Mouse (Mus musculus): ENCODE measurements at regions not wholly inside any gene's neighbourhood (a gene's known extent, or its start where the extent isn't known, plus 50 kb on each side); places are given as distances from the start of the nearest gene placed in this dataset.

DNA sequence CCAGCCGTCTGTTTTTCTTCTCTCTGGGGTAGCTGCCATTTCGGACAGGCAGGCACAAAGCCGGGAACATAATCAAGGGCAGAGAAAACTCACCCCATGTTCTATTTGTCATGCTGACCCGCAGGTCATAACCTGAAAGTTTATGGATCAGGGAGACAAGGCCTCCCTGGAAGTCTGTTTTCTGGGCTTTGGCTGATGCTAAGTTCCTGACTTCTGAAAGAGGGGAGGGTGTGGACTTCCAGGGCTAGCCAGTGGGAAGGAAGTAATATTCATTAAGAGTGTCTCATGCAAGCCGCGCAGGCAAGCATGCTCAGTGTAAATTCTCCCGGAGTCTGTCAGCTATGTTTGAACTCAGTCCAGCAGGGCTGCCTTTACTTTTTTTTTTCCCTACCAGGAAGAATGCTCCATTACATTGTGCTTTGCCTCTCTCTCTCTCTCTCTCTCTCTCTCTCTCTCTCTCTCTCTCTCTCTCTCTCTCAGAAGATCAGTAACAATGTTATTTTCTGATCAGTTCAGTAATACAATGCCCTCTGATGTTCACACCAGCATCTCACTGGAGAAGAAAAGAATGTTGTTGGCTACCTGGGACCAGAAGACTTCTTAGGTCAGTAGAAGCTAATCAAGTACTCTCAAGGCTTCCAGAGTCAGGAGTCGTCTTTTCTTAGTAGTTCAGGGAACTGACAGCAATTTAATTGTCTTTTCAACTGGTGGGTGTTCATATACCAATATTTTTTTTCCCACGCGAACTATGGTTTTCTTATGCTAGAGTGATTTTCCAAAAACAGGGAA lies 165.5 kb upstream of the Ubash3b start:
- peak; percentile 81 for DNase-seq (ENCODE audit: low spot score)

- DNase-seq (ENCODE audit: low spot score): no peak
Measured at GRCm38 (mm10) chr9:41321521-41321920, 160.0 kb upstream of the Ubash3b start.

DNA sequence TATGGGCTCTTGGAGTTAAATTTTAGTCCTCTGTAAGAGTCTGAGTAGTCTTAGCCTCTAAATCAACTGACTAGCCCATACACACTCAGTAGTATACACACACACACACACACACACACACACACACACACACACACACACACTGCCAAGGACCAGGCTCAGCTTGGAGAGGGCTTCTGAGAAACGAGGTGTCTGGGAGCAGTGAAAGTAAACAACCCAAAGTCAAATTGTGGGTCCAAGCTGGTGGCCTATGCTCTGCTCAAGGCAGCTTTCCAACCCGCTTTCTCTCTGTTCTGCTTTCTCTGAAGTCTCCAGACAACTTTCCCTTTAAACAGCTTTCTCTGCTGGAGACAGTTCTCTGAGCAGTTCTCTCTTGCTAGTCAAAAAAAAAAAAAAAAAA lies 157.6 kb upstream of the Ubash3b start:
- no peak for DNase-seq (ENCODE audit: low spot score)

DNA sequence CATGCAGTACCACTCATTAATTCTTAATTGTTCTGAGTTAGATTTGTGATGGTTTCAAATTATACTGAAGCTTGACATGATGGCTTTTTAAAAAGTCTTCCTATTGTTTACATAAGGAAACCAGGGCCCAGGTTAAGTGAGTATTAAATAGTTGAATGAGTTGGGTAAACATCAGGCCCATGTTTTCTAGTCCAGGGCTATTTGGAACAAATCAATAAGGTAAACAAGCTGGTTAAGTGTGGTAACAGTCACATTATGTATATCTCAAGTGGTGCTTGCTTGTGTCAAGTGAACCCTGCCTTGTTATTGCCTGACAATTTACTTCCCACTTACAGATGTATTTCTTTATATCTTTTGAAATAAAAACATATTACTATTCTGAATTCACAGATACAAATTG lies 144.7 kb upstream of the Ubash3b start:
- no peak for DNase-seq (ENCODE audit: low spot score)

- no peak for DNase-seq (ENCODE audit: low spot score)
Measured at GRCm38 (mm10) chr9:41303494-41303828, 142.0 kb upstream of the Ubash3b start.

DNA sequence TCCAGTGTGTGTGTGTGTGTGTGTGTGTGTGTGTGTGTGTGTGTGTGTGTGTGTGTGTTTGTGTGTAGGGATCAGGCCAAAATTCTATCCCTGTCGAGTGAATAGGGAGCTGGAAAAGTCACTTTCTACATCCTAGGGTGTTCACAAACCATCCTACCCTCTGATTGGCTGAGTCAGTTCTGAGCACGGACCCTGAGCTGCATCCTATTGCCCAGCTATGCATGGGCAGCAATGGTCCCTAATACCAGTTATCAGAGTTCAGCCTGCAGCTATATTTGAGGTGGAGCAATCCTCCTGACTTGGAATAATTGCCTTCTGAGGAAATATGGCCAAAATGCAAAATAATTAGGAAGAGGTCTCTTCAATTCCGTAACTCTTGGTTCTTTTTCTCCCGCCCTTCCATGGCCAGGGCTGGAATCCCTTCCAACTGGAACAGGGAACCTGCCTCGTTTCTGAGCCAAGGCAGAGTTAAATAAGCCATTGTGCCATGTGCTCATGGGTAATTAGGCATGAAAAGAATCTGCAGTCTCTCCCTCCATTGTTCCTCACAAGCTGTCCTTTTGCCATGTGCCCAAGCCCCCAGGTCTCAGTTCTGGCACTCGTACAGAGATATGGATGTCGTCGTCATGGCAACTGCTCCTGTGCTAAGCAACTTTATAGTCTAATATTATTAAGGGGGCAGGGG lies 141.5 kb upstream of the Ubash3b start:
- no peak for DNase-seq (ENCODE audit: low spot score)

- DNase-seq (ENCODE audit: low spot score): no peak
Measured at GRCm38 (mm10) chr9:41286145-41286468, 124.6 kb upstream of the Ubash3b start.

DNA sequence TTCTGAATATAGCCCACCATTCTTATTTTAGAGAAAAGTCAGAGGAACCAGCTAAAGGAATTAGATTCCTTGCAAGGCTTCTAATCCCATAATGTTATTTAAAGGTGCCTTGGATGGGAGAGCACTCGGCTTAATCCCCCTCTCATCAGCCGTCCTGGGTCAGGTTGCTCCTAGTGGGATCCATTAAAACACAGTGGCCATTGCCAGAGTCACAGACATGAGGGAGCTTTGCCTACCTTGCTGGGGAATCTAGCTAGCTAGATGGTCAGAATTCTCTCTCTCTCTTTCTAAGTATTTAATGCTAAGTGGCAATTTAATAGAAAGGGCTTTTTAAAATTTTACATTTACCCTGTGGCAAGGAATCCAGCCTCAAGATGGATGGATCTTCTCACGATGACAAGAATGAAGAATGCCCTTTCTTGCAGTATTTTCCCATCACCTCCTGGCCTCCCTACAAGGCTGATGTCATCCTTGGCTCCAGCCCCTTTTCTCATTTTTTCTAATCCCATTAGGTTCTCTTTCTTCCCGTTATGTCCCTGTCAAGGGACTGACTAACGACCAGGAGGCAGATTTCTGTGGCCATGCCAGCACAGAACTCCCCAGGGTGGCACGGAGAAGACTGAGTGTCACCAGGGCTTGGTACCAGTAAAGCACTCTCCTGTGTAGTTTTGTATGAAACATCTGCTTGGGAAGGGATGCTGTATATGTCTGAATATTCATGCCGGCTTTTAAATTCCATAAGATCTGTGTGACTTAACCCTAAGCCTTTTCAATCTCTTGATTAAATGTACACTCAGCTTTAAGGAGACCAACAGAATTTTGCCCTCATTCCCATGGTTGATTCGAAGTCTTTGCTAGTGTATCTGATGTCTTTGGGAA lies 124.0 kb upstream of the Ubash3b start:
- DNase-seq (ENCODE audit: low spot score): peak; percentile 34

GRCm38 (mm10) chr9:41277726-41278125 lies 116.2 kb upstream of the Ubash3b start:
- no peak for DNase-seq (ENCODE audit: low spot score)

DNA sequence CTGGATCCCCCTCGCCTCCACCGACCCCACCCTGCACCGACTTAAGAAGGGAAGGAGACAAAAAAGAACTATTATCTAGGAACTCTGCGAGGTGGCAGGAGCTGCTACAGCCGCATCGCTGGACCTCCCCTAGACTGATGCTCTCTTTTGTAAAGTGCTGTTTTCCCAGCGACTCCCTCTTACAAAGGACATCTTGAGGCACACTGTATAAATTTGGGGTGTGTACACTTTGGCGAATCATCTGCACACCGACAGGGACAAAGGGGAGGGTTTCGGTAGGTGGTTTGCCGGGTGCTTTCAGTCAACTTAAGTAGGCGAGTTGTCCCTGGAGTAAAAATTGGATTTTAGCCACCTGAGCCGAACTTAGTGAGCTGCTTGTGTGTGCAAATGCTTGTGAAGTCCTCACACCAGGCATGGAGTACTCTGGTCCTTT lies 112.4 kb upstream of the Ubash3b start:
- DNase-seq (ENCODE audit: low spot score): no peak

DNA sequence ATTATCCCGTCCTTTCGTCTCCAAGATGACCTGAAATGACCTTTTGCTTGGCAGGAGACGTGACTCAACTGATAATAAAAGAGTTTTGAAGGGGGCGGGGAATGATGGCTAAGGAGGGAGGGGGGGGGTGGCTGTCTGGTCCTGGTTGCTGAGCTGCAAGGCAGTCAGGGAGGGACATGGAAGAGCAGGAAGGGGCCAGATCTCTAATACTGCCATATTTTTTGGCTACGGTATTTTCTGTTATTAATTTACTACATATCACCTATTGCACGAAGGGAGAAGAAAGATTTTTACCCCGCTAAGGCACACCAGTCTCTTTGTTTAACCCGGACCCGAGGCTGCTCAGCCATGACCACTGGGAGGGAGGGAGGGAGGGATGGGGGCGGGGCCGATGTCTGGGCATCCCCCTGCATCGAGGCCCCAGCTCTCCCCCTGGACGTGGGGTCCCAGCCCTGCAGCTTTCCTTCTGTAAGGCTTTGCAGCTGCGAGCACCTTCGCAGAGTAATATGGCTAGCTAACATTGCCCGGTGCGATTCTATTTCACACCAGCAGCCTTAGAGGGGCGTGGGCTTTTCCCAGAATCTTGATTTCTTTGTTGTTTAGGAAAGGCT lies 111.8 kb upstream of the Ubash3b start:
- DNase-seq (ENCODE audit: low spot score): no peak

DNA sequence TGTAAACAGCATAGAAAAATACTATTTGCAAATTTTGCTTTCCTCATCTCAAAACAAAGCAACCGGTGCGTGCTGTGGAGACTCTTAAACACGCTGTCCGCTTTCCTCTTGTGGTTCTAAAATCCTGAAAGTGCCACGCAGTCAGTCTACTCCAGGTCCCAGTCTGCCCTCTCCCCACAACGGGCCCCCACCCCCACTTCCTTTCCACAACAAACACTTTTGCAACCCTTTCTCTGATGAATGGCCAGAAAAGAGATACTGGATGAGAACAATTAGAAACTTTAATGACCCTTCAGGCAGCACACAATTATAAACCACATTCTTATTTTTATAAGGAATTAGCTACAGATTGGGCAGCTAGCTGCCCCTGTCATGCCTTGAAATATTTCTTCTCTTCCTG lies 111.1 kb upstream of the Ubash3b start:
- no peak for DNase-seq (ENCODE audit: low spot score)

DNA sequence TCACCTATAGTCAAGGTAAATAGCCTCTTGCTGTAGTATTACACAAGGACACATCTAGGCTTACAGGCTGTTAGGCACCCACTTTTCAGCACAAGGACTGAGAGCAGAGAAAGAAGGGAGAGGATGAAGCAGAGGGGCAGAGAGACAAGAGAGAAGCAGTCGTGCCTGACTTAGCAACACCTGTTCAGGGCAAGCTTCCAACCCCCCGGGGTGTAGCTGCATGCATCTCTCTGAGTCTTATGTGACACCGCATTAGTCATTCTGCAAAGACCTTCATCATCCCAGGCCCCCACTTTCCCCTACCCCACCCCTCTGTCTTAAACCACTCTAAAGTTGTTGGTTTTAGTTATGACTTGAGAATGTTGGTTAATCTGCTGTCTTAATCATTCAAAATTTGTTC lies 106.6 kb upstream of the Ubash3b start:
- no peak for DNase-seq (ENCODE audit: low spot score)

GRCm38 (mm10) chr9:41264485-41264884 lies 103.0 kb upstream of the Ubash3b start:
- DNase-seq (ENCODE audit: low spot score): no peak

DNA sequence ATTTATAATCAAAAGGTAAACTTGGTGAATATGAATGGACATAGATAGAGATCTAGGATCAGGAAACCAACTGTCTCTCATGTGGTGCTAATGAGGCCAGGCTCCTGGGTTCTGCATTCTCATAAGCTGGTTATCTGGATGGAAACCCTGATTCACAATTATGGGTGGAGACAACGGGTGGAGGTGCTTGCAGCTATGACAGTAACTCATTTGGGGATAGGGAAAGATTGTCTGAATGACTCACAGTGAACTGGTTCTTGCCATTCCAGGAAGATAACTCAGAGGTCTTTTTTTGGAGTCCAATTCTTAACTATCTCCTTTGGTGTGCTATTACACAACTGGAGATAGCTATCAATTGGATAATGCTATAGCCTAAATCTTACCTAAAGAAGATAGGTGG lies 95.7 kb upstream of the Ubash3b start:
- no peak for DNase-seq (ENCODE audit: low spot score)

DNA sequence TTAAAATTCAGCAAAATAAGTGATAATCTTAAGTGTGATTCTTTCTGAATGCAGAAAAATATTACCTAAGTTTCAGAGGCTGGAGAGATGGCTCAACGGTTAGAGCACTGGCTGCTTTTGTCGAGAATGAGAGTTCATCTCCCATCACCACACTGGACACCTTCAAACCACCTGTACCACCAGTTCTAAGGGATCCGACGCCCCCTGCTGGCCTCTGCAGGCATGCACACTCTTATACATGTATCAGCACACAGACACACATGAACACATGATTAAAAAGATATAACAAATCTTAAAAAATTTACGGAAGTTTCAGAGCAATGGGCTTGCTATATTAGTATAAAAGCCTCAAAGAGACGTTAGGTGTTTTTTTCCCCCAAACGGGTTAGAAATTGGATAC lies 80.9 kb upstream of the Ubash3b start:
- no peak for DNase-seq (ENCODE audit: low spot score)

- DNase-seq (ENCODE audit: low spot score): no peak
Measured at GRCm38 (mm10) chr9:41239097-41239451, 77.6 kb upstream of the Ubash3b start.

GRCm38 (mm10) chr9:41238395-41239096 lies 77.0 kb upstream of the Ubash3b start:
- DNase-seq (ENCODE audit: low spot score): no peak

DNA sequence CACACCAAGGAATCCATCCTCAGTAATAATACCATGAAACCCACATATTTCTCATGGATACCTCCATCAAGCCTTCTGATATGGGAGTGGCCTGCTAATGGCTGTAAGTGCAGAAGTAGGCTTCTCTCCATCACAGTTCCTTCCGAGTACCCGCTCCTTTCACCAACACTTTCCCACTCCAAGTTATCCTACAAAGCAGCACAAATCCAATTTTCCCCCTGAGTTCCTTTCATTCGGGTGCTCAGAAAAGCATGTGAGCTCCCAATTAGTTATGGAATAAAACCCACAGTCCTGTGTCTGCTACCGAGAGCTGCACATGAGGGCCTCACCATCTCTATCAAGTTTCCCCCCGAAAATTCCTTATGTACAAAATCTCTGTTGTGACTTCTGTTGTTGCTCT lies 75.8 kb upstream of the Ubash3b start:
- no peak for DNase-seq (ENCODE audit: low spot score)

- DNase-seq (ENCODE audit: low spot score): no peak
Measured at GRCm38 (mm10) chr9:41229225-41229582, 67.7 kb upstream of the Ubash3b start.

DNA sequence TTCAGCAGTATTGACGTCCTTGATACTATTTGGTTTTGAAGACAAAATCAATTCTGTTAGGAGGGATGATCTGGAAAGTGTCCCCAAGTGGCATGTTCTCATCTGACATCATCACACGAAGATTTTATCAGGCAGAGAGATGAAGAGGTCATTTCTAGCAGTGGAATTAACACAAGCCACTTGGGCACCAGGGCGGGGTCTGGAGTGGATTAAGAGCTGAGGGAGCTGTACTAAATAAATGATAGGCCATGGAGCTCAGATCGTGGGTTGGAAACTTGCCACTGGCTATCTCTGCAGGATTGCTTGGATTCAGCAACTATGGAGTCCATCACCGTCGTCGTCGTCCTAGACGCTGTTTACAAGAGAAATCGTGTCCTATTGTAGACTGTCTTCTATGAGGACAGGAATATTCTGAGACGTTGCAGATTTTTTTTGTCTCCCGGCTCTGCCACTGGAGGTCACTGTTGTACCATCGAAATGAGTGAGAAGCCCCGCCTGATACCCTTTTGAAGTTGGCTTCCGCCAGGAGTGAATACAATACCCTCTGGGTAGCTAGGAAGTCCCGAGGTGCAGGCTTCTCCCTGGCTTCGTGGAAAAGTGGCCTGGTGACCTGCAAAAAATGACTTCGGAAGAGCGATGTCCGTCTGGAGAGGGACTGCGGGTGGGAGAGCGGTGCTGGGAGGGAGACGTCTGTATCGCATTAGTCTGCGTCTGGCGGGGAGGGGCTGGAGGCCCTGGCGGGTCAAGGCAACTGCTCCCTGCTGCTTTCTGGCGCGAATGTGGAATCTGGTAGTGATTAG lies 67.1 kb upstream of the Ubash3b start:
- peak; percentile 94 for DNase-seq (ENCODE audit: low spot score)

Data from heart, adult 8-10 months (tissue).